Mouse (Mus musculus): ENCODE results near the gene Zfand2b.

Zfand2b gene

DNA sequence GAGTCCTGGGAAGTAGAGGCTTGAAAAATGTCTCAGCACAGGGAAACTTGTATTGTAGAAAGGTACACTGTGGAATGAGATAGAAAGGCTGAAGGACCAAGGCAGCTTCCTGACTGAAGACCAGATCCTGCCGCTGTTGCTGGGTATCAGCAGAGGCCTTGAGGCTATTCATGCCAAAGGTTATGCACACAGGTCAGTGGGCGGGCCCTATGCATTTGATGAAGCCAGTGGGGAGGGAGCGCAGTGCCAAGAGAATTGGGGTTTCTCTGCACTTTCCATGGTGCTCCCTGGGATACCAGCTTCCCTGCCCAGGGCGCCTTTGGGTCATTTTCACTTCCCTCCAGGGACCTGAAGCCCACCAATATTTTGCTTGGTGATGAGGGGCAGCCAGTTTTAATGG lies 44.1 kb downstream of the Zfand2b start:
- no peak for DNase-seq (ENCODE audit: low read depth)

GRCm38 (mm10) chr1:75213096-75213495 lies 44.6 kb downstream of the Zfand2b start:
- peak; percentile 62 for DNase-seq (ENCODE audit: low read depth)

GRCm38 (mm10) chr1:75214442-75214841 lies 46.0 kb downstream of the Zfand2b start:
- DNase-seq (ENCODE audit: low read depth), result no peak

DNA sequence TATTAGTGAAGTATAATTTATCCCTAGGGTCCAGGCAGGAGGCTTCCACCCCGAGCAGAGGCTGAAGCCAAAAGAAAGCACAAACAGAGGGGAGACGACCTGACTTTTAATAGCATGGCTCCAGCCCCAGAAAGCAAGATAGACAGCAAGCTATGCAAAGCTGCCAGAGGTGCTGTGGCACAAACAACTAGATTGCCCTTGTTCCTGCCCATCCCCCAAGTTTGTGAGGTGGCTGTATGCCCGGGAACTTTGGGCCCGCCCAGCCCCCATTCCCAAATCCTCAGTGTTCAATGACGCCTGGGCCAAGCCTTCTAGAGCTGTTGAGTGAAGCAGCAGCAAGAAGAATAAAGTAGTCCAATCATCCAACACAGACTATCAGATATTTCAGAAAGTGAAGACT lies 46.4 kb downstream of the Zfand2b start:
- no peak for DNase-seq (ENCODE audit: low read depth)

DNA sequence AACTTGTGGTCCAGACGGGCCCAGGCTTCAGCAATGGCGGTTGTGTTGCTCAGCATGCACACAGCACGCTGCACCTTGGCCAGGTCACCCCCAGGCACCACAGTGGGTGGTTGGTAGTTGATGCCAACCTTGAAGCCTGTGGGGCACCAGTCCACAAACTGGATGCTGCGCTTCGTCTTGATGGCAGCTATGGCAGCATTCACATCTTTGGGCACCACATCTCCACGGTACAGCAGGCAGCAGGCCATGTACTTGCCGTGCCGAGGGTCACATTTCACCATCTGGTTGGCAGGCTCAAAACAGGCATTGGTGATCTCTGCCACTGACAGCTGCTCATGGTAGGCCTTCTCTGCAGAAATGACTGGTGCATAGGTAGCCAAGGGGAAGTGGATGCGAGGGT lies 47.3 kb downstream of the Zfand2b start:
- DNase-seq (ENCODE audit: low read depth), result no peak

DNA sequence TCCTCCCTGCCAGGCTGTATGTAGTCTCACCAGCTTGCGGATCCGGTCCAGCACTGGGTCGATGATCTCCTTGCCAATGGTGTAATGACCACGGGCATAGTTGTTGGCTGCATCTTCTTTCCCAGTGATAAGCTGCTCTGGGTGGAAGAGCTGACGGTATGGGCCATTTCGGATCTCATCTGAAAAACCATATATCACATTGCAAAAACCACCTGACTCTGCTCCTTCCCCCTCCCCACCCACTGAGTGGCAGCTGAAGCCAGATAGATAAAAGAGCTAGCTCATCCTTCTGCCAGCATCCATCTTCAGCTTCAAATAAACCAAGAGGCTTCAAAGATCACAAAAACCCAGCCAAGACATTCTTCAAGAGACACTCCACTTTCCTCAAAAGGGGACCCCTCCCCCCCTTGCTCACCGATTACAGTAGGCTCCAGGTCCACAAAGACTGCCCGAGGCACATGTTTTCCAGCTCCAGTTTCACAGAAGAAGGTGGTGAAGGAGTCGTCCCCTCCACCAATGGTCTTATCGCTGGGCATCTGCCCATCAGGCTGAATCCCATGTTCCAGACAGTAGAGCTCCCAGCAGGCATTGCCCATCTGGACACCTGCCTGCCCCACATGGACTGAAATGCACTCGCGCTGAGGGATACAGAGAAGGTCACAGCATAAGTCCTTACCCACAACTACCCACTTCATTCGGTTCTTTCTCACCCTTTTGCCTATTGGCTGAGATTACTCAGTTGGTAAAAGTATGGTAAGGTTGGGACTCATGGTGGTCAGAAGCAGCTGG lies 48.5 kb downstream of the Zfand2b start:
- DNase-seq (ENCODE audit: low read depth), result no peak

GRCm38 (mm10) chr1:75217893-75218226 lies 49.4 kb downstream of the Zfand2b start:
- no peak for DNase-seq (ENCODE audit: low read depth)

- peak; percentile 83 for DNase-seq (ENCODE audit: low read depth)
These were observed 50.0 kb downstream of the Zfand2b start for GRCm38 (mm10) chr1:75218227-75219001.

DNA sequence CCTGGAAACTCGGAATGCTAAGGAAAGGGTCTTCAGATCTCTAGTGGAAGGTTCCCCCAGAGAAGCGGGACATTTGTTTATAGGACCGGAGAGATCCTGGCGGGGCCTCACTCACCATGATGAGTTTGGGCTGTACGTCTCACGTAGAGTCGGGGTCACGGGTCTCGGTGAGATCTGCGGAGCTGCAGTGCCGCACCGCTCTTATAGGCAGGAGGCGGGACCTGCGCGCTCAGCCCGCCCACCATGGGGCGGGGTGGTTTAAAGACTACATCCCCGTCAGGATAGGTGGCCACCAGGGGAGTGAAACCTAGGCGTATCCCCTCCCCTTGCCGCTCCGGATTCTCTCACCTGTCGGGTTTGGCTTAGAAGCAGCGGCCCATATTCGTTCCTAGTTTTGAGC lies 50.6 kb downstream of the Zfand2b start:
- peak; percentile 97 for DNase-seq (ENCODE audit: low read depth)

DNA sequence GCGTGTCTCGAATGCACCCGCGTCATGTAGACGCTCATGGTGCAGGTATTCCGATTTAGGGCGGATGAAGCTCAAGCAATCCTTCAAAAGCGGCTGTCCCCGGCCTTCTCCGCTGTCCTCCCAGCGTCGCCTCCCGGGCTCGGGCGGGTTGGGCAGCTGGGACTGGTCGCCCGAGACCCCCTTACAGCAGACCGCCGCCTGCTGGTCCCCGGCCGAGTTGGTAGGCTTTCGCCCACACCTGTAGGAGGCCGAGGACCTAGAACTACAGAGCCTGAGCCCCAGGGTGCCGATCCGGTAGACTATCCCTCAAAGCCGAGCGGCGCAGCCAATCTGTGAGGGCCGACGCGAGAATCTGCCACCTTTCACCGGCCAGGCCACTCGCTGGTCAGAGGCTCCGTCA lies 51.1 kb downstream of the Zfand2b start, which contains the start of gene Tuba4a:
Tuba4a (minus strand) TSS at position 335 of the 400 bp plus-strand sequence.
- no peak for DNase-seq (ENCODE audit: low read depth)

All from induced T-regulatory cell, adult 2 months (primary cell).